Mouse (Mus musculus) midbrain, embryonic 12.5 days (tissue): Measurements from ENCODE around the gene Ndufa11. TPM values are rescaled to one million over a fixed set of nuclear protein-coding genes. Genes with fewer than 3 reads are reported as not detected.
A peak's percentile ranks its signal among the peaks of the same experiment; 100 is the strongest.

ENCODE experiments used
- ATAC-seq: fragments of 200-750 bp; cut with Nextera tagmentation; 2 replicates; pipeline ENCODE4 v1.8.0; 2017; ENCODE audit warnings: low read depth, moderate TSS enrichment, moderate library complexity; ENCODE audit not compliant: low FRiP score
- H3K27ac ChIP-seq: fragments of 300-500 bp; sonication (generic); replicated peaks from 2 replicates; pipeline ENCODE4 v1.5.1; 2016; ENCODE audit warnings: mild to moderate bottlenecking
- H3K27me3 ChIP-seq: fragments of 300-500 bp; sonication (generic); 2 replicates; pipeline ENCODE4 v1.6.1; 2016; ENCODE audit warnings: mild to moderate bottlenecking
- H3K36me3 ChIP-seq: fragments of 300-500 bp; sonication (generic); 2 replicates; pipeline ENCODE4 v1.6.1; 2016
- H3K4me1 ChIP-seq: fragments of 300-500 bp; sonication (generic); 2 replicates; pipeline ENCODE4 v1.6.1; 2016
- H3K4me2 ChIP-seq: fragments of 300-500 bp; sonication (generic); replicated peaks from 2 replicates; pipeline ENCODE4 v1.6.1; 2016; ENCODE audit warnings: mild to moderate bottlenecking, moderate library complexity
- H3K4me3 ChIP-seq: fragments of 300-500 bp; sonication (generic); 2 replicates; pipeline ENCODE4 v1.5.1; 2016; ENCODE audit warnings: mild to moderate bottlenecking
- H3K9ac ChIP-seq: fragments of 300-500 bp; sonication (generic); replicated peaks from 2 replicates; pipeline ENCODE4 v1.6.1; 2016; ENCODE audit warnings: mild to moderate bottlenecking, moderate library complexity
- H3K9me3 ChIP-seq: fragments of 300-500 bp; sonication (generic); 2 replicates; pipeline ENCODE4 v1.6.1; 2016; ENCODE audit warnings: mild to moderate bottlenecking
- WGBS: fragments of 180-500 bp; shearing (Covaris S2); methylation state at CpG from one replicate; pipeline ENCODE4 v1.1.7; 2016; 5-methylcytosine and 5-hydroxymethylcytosine counted together
- polyA plus RNA-seq: library from polyadenylated mRNA; unstranded; fragments of >200 nt; fragmentation: Nextera tagmentation; extraction: Ambion mirVana; gene quantifications from 2 replicates; pipeline ENCODE4 v1.2.1, GENCODE M21; 2016

Ndufa11 gene
- polyA plus RNA-seq, 1 experiment from 2014 or later: 338 TPM

DNA sequence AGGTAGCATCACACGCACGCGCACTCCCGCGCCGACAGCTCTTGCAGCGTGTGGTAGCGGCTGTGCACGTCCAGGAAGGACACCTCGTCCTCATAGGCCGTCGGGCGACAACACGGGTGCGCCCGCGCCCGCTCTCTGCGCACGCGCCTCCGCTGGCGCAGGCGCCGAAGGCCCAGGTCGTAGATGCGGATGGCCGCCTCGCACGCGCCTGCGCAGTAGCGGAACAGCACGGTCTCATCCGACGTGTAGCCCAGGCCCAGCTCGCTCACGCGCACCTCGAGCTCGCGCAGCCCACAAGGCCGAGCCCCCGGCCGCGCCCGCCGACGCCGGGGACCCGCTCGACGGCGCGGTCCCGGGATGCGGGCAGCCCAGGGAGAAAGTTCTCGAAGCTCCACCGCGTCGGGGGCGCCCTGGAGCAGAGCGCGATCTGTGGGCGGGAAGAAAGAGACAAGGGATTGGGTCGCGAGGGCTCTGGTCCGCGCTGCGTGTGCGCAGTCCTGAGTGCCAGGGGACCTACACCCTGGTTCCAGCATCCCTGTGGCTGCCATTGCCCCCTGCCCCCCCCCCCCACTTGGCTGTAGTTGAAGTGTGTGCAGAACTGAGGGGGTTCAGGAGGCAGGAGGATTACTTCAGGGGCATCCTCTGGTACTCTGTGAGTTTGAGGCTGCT is 34.0 kb downstream of the Ndufa11 start:
- H3K9ac ChIP-seq: no peak overlapping the region
- H3K27ac ChIP-seq: no peak overlapping the region
- peak; percentile 71 for ATAC-seq
- peaks cover 80% of the 10 kb centered on the region for H3K27me3 ChIP-seq
- no peaks in the 10 kb centered on the region for H3K9me3 ChIP-seq
- WGBS: 20% methylated on average over 71 of the region's 71 CpGs
- no peaks in the 10 kb centered on the region for H3K4me1 ChIP-seq
- peak overlapping the region; percentile 31 for H3K4me3 ChIP-seq
- peak overlapping the region; percentile 36 for H3K4me2 ChIP-seq
- H3K36me3 ChIP-seq: no peaks in the 10 kb centered on the region

DNA sequence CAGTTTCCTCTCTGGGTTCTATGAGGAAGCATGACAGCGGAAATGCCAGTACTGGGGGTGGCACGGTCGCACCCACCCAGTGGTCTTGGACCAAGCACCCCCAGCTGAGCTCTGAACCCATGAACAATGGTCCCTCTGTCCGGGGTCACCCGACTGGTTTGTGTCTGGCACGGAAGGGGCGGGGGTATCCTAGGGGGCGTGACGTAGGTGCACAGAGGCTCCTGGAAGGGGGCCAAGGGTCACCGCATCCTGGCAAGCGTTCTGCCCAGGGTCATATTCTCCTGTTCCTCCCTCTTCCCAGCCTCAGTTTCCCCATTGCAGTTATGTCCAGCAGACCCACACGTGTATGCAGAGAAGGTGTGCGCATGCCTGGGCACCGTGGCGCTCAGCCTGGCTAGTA is 35.9 kb downstream of the Ndufa11 start:
- Histone ChIP-seq H3K9ac (no peak overlapping the region), H3K4me2 (no peak overlapping the region), H3K36me3 (no peaks in the 10 kb centered on the region), H3K4me3 (no peak overlapping the region), H3K27me3 (peaks cover 89% of the 10 kb centered on the region), H3K27ac (no peak overlapping the region), H3K4me1 (peaks cover 13% of the 10 kb centered on the region), H3K9me3 (no peaks in the 10 kb centered on the region)
- WGBS: 25% methylated on average over 15 of the region's 15 CpGs
- no peak for ATAC-seq

DNA sequence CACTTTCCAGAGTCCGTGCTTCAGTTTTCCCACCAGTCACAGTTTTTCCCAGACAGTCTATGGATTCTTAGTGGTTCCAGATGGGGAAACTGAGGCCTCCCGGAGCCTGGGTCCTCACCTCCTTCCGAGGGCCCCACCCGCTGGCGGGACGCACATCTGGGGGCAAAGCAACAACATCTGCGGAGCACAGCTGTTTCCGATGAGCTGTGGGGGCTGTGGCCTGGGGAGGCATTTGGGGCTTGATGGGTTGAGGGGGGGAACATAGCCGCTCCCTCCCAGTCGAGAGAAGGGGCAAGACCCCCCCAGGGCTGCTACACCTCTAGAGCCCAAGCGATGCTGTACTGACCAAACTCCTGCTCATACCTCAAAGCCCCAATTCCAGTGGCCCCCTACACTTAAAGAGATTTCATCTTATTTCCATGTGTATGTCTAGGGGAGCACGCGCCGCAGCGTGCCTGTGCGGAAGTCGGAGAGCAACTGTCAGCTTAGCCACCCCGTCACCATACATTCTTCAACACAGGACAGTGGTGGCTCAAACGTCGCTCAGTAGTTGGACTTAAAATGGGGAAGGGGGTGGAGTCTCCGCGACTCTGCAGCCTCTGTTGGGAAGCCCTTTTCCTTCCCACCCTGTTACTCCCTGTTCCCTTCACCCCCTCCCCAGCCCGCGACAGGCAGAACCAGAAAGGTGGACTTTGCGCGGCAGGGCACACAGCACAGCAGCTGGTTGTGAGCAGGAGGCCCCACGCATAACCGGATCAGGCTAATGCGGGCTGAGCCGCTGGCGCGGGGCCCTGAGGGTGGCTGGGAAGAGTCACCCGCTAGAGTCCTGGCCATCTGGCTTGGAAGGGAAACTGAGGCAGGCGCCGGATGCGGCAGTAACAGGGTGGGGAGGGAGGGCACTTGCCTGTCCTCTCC is 37.0 kb downstream of the Ndufa11 start:
- Histone ChIP-seq H3K4me3 (no peak overlapping the region), H3K27ac (no peak overlapping the region), H3K4me1 (peaks cover 17% of the 10 kb centered on the region), H3K9ac (no peak overlapping the region), H3K4me2 (no peak overlapping the region), H3K9me3 (no peaks in the 10 kb centered on the region), H3K36me3 (no peaks in the 10 kb centered on the region), H3K27me3 (peaks cover 100% of the 10 kb centered on the region)
- ATAC-seq: no peak
- WGBS: 15% methylated on average over 36 of the region's 36 CpGs

DNA sequence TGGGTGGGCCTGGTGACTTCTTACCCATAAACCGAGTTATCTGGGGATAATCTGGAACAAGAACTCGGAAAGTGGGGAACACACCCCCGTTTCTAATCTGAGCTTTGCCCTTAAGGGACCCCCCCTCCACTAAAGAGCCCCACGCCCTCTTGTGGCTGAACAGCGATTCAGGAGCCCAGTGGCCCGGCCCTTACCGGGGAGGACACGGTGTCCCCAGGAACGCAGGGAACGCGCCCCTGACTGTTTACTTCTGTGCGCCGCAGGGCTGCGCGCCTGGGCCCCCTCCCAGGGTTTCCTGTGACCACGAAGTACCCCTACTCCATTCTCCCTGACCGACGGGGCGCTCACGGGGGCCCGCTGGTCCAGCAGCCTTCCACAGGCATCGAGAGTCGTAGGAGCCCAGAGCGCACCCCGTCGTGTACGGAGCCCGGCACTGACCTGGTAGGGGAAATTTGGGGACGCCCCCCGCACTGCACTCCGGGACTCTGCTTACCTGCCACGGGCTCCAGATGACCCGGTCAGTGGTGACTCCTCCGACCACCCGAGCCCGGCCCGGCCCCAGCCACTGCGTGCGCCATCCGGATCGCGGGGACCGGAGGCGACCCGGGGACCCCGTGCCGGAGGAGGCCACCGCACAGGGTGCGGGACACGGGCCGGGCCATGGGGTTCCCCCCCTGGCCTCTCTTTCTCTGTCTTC is 39.3 kb downstream of the Ndufa11 start:
- H3K4me1 ChIP-seq: peaks cover 23% of the 10 kb centered on the region
- no peaks in the 10 kb centered on the region for H3K9me3 ChIP-seq
- peak; percentile 9; the same call in 1 of the 2 replicates for ATAC-seq
- H3K4me2 ChIP-seq: peak overlapping the region; percentile 57
- H3K27ac ChIP-seq: no peak overlapping the region
- H3K9ac ChIP-seq: peak overlapping the region; percentile 28
- H3K27me3 ChIP-seq: peaks cover 96% of the 10 kb centered on the region
- H3K4me3 ChIP-seq: peak overlapping the region; percentile 41
- WGBS: 3% methylated on average over 41 of the region's 51 CpGs
- H3K36me3 ChIP-seq: no peaks in the 10 kb centered on the region

DNA sequence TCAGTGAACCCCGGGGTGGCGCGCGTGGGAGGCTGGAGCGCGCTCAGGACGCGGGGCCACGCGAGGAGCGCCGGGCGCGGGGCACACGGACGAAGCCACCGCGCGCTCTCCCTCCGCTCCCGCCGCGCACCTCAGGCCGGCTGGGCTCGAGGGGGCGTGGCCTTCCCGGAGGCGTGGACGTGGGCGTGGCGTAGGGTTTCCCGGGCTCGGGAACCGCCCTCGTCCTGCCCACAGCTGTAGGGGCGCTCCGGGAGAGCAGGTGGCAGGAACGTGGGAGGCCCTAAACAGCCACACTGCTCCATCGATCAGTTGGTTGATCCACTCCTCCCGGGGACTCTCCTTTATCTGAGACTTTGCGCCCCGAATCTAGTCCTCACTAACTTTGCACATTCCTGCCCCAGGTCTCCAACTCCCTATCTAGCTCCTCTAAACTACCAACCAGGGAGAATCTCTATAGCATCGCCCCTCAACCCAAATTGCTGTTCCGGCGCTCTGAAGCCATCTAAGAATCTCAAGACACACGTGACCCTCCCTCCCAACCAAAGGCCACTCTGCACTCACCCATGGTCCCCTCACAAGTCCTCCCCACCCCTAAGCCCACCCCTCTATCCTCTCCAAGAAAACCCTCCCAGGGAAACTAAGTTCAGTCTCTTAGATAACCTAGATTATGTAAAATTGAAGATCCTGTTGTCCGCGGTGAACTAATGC is 40.0 kb downstream of the Ndufa11 start, which contains the start of gene Nrtn:
Nrtn (minus strand) TSS at position 115 of the 708 bp plus-strand sequence.
- H3K36me3 ChIP-seq: no peaks in the 10 kb centered on the region
- H3K4me1 ChIP-seq: peaks cover 29% of the 10 kb centered on the region
- H3K9me3 ChIP-seq: no peaks in the 10 kb centered on the region
- H3K9ac ChIP-seq: peak within 1 kb of the TSS; percentile 28
- H3K4me2 ChIP-seq: peak within 1 kb of the TSS; percentile 57
- peaks cover 89% of the 10 kb centered on the region for H3K27me3 ChIP-seq
- H3K4me3 ChIP-seq: peak within 1 kb of the TSS; percentile 41
- peak; percentile 10 for ATAC-seq
- no peak within 1 kb of the TSS; the same call in 1 of the 2 replicates for H3K27ac ChIP-seq
- 1% methylated on average over 48 of the region's 48 CpGs for WGBS

DNA sequence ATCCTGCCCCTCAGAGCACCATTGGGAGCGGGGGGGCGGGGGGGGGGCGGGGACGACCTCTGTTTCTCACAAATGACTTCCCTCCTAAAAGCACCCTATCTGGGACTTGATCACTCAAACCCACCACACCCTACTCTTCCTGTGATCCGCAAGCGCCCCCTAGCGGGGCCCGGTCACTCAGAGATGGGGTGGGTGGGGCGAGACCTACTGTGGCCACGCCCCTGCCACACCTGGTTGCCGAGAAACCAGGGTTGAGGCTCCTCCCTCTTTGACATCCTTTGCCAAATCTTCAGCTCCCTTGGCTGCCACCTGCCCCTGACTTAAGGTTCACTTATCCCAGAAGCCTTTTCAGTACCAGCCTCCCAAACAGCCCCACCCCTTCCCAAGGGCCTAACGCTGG is 40.6 kb downstream of the Ndufa11 start:
- Histone ChIP-seq H3K27me3 (peaks cover 83% of the 10 kb centered on the region), H3K9ac (no peak overlapping the region), H3K9me3 (no peaks in the 10 kb centered on the region), H3K36me3 (no peaks in the 10 kb centered on the region), H3K4me1 (peaks cover 35% of the 10 kb centered on the region), H3K27ac (no peak overlapping the region), H3K4me3 (no peak overlapping the region), H3K4me2 (0 out of 2 replicates have a peak overlapping the region, but pooled peaks have one; percentile 57)
- ATAC-seq: no peak
- WGBS: 4% methylated on average over 12 of the region's 12 CpGs

DNA sequence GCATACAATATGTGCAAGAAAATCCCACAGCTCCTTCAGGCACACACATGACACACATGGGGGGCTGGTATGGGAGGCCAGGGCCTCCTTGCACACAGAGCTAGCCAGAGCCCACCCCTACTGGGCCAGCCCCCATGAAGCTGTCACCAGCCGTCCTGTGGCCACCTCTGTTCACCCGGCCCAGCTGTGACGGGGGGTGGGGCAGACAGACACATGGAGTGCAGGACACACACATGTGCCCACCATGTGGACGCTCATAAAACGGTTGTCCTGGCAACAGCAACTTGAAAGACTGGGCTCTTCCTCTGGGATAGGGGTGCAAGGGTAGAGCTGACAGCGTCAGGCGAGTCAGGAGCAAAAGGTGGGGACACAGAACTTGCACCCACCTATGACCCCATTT is 41.7 kb downstream of the Ndufa11 start:
- no peak overlapping the region for H3K4me3 ChIP-seq
- H3K27ac ChIP-seq: no peak overlapping the region
- peaks cover 72% of the 10 kb centered on the region for H3K27me3 ChIP-seq
- H3K9ac ChIP-seq: peak overlapping the region; percentile 2; the same call in 1 of the 2 replicates
- 57% methylated on average over 7 of the region's 7 CpGs for WGBS
- peaks cover 35% of the 10 kb centered on the region for H3K4me1 ChIP-seq
- no peak for ATAC-seq
- no peak overlapping the region for H3K4me2 ChIP-seq
- no peaks in the 10 kb centered on the region for H3K9me3 ChIP-seq
- no peaks in the 10 kb centered on the region for H3K36me3 ChIP-seq

DNA sequence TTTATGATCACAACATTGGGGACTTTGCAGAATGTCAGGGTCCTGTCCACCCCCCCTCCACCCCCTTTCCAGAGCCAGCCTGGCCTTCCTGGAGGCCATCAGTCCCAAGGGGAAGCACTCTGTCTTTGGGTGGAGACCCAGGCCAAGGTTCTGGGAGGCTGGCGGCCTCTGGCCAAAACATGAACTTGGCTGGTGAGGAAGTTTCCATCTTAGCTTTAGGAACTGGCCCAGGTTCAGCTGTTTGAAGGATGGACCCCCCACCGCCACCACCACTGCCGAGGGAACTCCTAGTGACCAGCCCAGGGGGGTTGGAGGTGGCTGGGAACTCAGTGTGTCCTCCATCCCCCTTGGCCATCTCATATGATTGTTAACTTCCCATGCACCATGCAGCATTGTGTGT is 43.5 kb downstream of the Ndufa11 start:
- Histone ChIP-seq H3K4me3 (no peak overlapping the region), H3K4me2 (0 out of 2 replicates have a peak overlapping the region, but pooled peaks have one; percentile 69), H3K9ac (no peak overlapping the region), H3K27me3 (peaks cover 54% of the 10 kb centered on the region), H3K36me3 (no peaks in the 10 kb centered on the region), H3K9me3 (no peaks in the 10 kb centered on the region), H3K27ac (0 out of 2 replicates have a peak overlapping the region, but pooled peaks have one; percentile 95), H3K4me1 (peaks cover 42% of the 10 kb centered on the region)
- ATAC-seq: no peak
- WGBS: 76% methylated on average over 3 of the region's 3 CpGs

DNA sequence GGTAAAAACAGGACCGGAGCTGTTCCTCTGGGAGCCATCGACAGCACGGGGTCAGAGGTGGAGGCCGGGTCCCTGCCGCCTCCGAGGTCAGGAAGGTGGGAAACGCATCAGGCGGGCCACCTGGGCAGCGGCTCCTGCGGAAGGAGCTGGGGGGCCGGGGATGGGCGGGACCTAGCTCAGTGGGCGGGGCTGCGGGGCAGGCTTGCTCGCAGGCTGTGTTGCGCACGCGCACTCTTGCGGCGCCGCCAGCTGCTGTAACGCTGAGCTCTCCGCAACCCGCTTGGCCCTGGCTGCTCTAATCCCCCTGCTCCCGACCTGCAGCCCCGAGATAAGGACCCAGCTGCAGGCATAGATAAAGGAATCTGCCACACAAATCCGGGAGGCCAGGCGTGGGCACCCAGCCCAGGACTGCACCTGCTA is 44.4 kb downstream of the Ndufa11 start:
- H3K4me3 ChIP-seq: peak overlapping the region; percentile 50
- H3K9me3 ChIP-seq: no peaks in the 10 kb centered on the region
- peak overlapping the region; percentile 69 for H3K4me2 ChIP-seq
- H3K4me1 ChIP-seq: peaks cover 38% of the 10 kb centered on the region
- peak; percentile 44 for ATAC-seq
- H3K27me3 ChIP-seq: peaks cover 44% of the 10 kb centered on the region
- peak overlapping the region; percentile 60 for H3K9ac ChIP-seq
- peaks cover 5% of the 10 kb centered on the region for H3K36me3 ChIP-seq
- H3K27ac ChIP-seq: peak overlapping the region; percentile 95
- WGBS: under 1% methylated on average over 28 of the region's 28 CpGs

DNA sequence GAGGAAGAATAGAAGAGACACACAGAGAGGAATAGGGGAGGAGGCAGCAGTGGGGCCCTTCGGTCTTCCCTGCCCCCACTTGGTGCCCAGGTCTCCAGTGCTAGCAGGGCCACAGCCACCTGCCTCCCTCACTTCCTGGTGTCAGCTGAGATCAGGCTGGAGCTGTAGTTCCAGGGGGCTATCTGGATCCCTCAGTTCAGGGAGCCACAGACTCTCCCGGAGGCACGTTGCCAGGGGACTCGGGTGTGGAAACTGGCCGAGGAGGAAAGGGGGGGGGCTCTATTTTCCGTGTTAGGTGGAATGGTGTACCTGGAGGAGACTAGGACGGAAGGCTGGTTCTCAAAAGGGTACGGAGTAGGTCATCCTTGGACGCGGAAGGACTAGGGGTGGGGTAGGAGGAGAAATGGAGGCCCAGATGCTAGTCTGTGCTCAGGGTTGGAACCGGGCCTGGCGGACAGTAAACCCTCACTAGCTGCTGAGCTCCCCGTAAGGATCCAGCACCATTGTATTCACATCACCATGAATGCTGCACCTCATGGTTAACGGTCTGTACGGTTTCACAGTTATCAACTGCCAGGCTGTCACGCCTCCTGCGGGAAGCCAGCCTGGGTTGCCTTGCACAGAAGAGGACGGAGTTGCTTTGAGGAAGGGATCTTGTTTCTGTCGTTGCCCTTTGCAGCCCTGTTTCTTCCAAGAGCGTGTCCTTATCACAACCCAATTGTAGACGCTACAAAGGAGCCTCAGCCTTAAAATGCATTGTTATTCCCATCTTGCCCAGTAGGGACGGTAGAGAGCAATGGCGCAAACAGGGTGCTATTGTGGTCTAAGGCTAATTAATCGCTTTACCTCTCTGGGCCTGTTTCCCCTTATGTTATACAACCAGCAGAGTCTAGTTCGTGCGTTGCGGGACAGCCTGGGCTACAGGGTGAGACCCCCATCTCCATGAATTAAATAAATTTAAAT is 45.5 kb downstream of the Ndufa11 start:
- Histone ChIP-seq H3K9me3 (no peaks in the 10 kb centered on the region), H3K36me3 (peaks cover 14% of the 10 kb centered on the region), H3K27me3 (peaks cover 34% of the 10 kb centered on the region), H3K4me1 (peaks cover 29% of the 10 kb centered on the region), H3K4me3 (no peak overlapping the region), H3K27ac (peak overlapping the region; percentile 95), H3K4me2 (peak overlapping the region; percentile 69; the same call in 1 of the 2 replicates), H3K9ac (no peak overlapping the region; the same call in 1 of the 2 replicates)
- no peak for ATAC-seq
- WGBS: 54% methylated on average over 27 of the region's 27 CpGs
